Mouse (Mus musculus) liver, embryonic 13.5 days (tissue): Measurements from ENCODE around the gene Myo18b. TPM values are rescaled to one million over a fixed set of nuclear protein-coding genes. Genes with fewer than 3 reads are reported as not detected.

Experiments used
- ATAC-seq: fragments of 200-750 bp; cut with Nextera tagmentation; 2 replicates; pipeline ENCODE4 v1.8.0; 2017; ENCODE audit warnings: low read depth, mild to moderate bottlenecking, moderate number of reproducible peaks, moderate library complexity
- DNase-seq: peaks from one replicate; pipeline ENCODE4 v3.0.0; 2022
- H3K27ac ChIP-seq: fragments of 300-500 bp; sonication (generic); 2 replicates; pipeline ENCODE4 v1.5.1; 2015; ENCODE audit warnings: moderate library complexity, mild to moderate bottlenecking, inconsistent platforms
- H3K27me3 ChIP-seq: fragments of 300-500 bp; sonication (generic); 2 replicates; pipeline ENCODE4 v1.6.1; 2015; ENCODE audit warnings: mild to moderate bottlenecking, inconsistent platforms
- H3K36me3 ChIP-seq: fragments of 300-500 bp; sonication (generic); 2 replicates; pipeline ENCODE4 v1.6.1; 2015; ENCODE audit warnings: mild to moderate bottlenecking, inconsistent platforms
- H3K4me1 ChIP-seq: fragments of 300-500 bp; sonication (generic); replicated peaks from 2 replicates; pipeline ENCODE4 v1.6.1; 2015; ENCODE audit warnings: inconsistent platforms
- H3K4me2 ChIP-seq: fragments of 300-500 bp; sonication (generic); 2 replicates; pipeline ENCODE4 v1.6.1; 2015; ENCODE audit warnings: inconsistent platforms, mild to moderate bottlenecking, moderate library complexity
- H3K4me3 ChIP-seq: fragments of 300-500 bp; sonication (generic); replicated peaks from 2 replicates; pipeline ENCODE4 v1.5.1; 2015; ENCODE audit warnings: mild to moderate bottlenecking, inconsistent platforms
- H3K9ac ChIP-seq: fragments of 300-500 bp; sonication (generic); 2 replicates; pipeline ENCODE4 v1.6.1; 2015; ENCODE audit warnings: mild to moderate bottlenecking, inconsistent platforms
- H3K9me3 ChIP-seq: fragments of 300-500 bp; sonication (generic); replicated peaks from 2 replicates; pipeline ENCODE4 v1.6.1; 2016; ENCODE audit warnings: inconsistent platforms
- WGBS: fragments of 180-500 bp; shearing (Covaris S2); methylation state at CpG from one replicate; pipeline ENCODE4 v1.1.7; 2015; ENCODE audit not compliant: insufficient replicate concordance; 5-methylcytosine and 5-hydroxymethylcytosine counted together
- polyA plus RNA-seq: library from polyadenylated mRNA; unstranded; fragments of >200 nt; fragmentation: Nextera tagmentation; extraction: Ambion mirVana; gene quantifications from 2 replicates; pipeline ENCODE4 v1.2.1, GENCODE M21; 2015

The Myo18b gene
- polyA plus RNA-seq, 1 experiment from 2014 or later, result 0.07 TPM

DNA sequence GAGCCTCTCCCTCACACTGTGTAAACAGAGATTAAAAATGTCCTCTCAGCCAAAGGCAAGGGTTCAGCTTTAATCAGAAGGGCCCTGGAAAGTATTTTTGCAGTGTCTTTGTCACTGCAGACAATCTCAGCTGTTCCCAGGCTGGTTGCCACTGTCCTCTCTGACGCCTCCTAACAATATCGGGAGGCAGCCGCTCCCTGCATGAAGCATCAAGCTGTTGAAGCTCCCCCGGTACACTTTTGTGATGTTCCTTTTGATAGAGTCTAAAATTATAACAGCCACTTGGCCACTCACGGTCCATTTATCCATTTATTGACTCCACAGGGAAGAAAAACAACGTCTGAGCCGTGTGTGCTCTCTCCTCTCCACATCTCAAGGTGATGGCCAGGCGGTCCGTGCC is 153.0 kb downstream of the Myo18b start:
- Histone ChIP-seq H3K4me1 (no peaks in the 10 kb centered on the region), H3K27ac (no peak overlapping the region), H3K4me3 (no peak overlapping the region), H3K9me3 (peaks cover 18% of the 10 kb centered on the region; the same call in 1 of the 2 replicates), H3K27me3 (peaks cover 7% of the 10 kb centered on the region; the same call in 1 of the 2 replicates), H3K36me3 (no peaks in the 10 kb centered on the region), H3K9ac (no peak overlapping the region), H3K4me2 (no peak overlapping the region)
- ATAC-seq (no peak), DNase-seq (no peak)
- WGBS, result 67% methylated on average over 9 of the region's 9 CpGs

DNA sequence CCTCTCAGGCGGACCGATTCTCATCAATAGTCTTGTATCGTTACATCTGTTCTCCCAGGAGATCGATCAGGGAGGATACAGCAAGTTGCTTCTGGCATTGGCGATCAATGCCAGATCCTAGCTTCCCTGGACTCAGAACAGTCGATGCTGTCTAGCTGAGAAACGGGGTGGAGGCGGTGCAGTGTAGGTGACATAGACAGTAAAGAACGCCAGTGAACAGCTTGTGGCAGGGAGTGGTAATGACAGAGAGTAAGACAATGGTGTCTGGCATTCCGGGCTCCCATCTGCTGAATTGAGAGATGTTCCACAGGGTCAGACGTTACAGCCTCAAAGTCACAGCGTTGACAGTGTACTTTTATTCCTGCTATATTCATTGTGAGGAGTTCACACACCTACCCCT is 155.5 kb downstream of the Myo18b start:
- 74% methylated on average over 12 of the region's 12 CpGs for WGBS
- H3K4me3 ChIP-seq, result no peak overlapping the region
- no peaks in the 10 kb centered on the region for H3K27me3 ChIP-seq
- no peak overlapping the region for H3K27ac ChIP-seq
- peaks cover 10% of the 10 kb centered on the region; the same call in 1 of the 2 replicates for H3K9me3 ChIP-seq
- no peaks in the 10 kb centered on the region for H3K4me1 ChIP-seq
- no peak for DNase-seq
- no peak overlapping the region for H3K4me2 ChIP-seq
- no peak for ATAC-seq
- H3K36me3 ChIP-seq, result no peaks in the 10 kb centered on the region
- no peak overlapping the region for H3K9ac ChIP-seq

DNA sequence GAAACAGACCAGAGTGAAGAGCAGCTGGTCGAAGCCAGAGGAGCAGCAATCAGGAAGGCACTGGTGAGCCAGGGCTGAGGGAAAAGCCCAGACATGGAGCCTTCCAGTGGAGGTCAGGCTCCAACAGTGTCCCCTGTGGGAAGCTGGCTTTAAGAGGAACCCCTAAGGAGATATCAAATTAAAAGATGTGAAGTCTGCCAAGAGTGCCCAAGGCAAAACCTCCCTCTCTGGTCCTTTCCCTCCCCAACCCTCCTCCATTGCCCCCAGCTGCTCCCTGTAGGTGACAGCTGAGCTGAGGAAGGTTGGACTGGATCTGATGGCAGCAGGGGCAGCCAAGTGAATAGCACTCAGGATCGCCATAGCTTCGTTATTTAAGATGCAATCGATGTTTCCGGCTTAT is 161.1 kb downstream of the Myo18b start:
- Histone ChIP-seq H3K4me3 (no peak overlapping the region), H3K27me3 (no peaks in the 10 kb centered on the region), H3K4me1 (no peaks in the 10 kb centered on the region), H3K4me2 (no peak overlapping the region), H3K36me3 (no peaks in the 10 kb centered on the region), H3K9ac (no peak overlapping the region), H3K27ac (no peak overlapping the region), H3K9me3 (no peaks in the 10 kb centered on the region)
- ATAC-seq (no peak), DNase-seq (no peak)
- 65% methylated on average over 5 of the region's 5 CpGs for WGBS

DNA sequence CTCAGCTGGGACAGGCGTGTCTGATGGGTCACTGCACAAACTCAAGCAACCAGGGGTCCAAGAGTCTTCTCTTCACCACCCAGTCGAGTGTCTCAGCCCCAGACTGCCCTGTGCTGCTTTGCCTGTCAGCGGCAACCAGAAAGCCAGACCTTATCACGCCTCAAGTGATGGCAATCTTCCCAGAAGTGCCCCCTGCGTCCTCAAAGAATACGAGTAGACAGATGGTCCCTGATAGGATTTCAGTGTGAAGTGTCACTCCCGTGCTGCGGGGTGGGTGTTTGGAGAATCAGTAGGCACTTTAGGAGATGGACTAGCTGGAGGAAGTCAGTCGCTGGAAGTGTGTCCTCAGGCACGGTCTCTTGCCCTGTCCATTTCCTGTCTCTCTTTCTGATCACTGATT is 165.6 kb downstream of the Myo18b start:
- H3K9ac ChIP-seq, result no peak overlapping the region
- ATAC-seq, result no peak
- no peaks in the 10 kb centered on the region for H3K36me3 ChIP-seq
- no peak overlapping the region for H3K27ac ChIP-seq
- H3K4me1 ChIP-seq, result no peaks in the 10 kb centered on the region
- H3K4me3 ChIP-seq, result no peak overlapping the region
- H3K27me3 ChIP-seq, result no peaks in the 10 kb centered on the region
- no peaks in the 10 kb centered on the region for H3K9me3 ChIP-seq
- H3K4me2 ChIP-seq, result no peak overlapping the region
- 34% methylated on average over 10 of the region's 10 CpGs for WGBS
- DNase-seq, result no peak

DNA sequence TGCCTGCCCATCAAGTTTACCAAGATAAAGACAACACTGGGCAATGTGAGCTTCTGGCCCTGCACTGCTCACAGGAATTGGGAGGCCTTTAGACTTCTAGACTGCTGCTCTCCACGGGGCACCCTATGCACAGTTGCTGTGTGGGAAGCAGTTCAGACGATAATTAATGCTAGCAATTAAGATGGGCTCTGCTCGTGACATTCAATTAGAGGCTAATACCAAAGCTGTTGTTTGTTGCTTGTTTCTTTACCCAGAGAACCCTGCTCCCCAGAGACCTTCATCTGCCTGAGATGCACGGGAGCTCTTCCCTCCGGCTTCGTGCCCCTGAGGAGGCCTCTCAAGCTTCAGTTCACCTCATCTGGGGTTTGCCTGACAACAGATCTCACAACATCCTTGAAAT is 167.7 kb downstream of the Myo18b start:
- Histone ChIP-seq H3K4me1 (no peaks in the 10 kb centered on the region), H3K4me2 (no peak overlapping the region), H3K27me3 (no peaks in the 10 kb centered on the region), H3K36me3 (no peaks in the 10 kb centered on the region), H3K9me3 (no peaks in the 10 kb centered on the region; the same call in 1 of the 2 replicates), H3K27ac (no peak overlapping the region), H3K9ac (no peak overlapping the region), H3K4me3 (no peak overlapping the region)
- ATAC-seq, result no peak
- 58% methylated on average over 6 of the region's 6 CpGs for WGBS
- DNase-seq, result no peak

DNA sequence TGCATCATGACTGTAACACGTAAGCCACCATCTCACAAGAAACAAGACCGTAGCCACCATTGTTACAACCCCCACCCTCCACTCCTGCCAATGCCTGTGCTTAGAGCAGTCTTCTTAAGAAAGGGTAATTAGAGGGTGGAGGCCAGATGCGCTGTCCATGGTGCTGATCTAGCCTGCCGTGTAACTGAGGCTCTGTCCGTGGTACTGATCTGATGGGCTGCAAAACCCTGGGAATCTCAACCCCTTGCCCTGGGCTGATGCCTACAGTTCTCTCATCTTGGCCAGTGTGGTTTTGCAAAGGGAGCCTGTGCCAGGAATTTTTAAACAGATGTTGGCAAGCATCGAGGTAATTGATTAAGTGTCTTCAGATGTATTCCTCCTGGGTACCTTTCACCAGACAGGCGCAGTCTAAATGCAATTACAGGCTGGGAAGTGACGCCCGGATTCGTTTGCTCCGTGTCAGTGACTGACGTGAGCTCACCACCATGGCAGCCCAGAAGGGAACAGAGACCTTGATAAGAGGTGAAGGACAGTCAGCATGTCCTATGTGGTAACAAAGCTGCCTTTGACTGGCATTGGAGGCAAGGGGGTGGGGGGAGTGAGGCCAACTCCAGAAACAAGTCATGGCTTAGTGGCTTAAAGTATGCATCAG is 177.4 kb downstream of the Myo18b start:
- DNase-seq (peak; percentile 10), ATAC-seq (no peak)
- Histone ChIP-seq H3K4me2 (no peak overlapping the region), H3K9me3 (no peaks in the 10 kb centered on the region), H3K9ac (no peak overlapping the region), H3K27me3 (no peaks in the 10 kb centered on the region), H3K4me1 (no peaks in the 10 kb centered on the region), H3K27ac (no peak overlapping the region), H3K36me3 (no peaks in the 10 kb centered on the region), H3K4me3 (no peak overlapping the region)
- WGBS, result 40% methylated on average over 12 of the region's 12 CpGs

DNA sequence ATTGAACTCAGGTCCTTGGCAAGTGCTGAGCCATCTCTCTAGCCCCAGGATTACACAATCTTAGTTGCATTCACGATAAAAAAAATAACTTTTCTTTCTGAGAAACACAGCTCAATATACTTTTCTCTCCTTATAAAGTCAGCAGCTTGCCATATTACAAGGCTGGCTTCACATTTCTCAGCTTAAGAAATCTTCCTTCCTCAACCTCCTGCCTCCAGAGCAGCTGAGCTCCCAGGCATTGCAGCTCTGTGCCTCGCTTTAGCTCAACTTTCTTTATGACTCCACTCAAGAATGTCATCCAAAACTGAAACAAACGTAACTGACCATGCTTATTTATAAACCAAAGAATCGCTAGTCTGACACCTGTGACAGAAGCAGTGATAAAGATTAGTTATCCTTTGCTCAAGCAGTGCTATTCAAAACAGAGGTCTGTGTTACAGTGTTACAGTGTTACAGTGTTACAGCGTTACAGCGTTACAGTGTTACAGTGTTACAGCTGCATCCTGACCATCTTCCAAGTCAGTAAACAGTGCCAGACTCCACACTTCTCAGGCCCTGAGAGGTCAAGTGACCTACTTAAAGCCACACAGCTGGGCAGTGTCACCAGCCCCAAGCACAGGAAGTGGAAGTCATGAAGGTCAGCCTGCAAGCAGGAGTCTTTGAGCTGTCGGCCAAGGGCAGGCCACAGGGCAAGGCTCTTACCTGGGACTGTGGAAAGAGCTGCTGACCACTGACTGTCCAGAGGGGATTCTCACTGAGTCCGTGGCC is 181.3 kb downstream of the Myo18b start:
- DNase-seq (no peak), ATAC-seq (no peak)
- no peaks in the 10 kb centered on the region for H3K27me3 ChIP-seq
- 49% methylated on average over 8 of the region's 8 CpGs for WGBS
- no peaks in the 10 kb centered on the region for H3K4me1 ChIP-seq
- no peaks in the 10 kb centered on the region for H3K36me3 ChIP-seq
- no peak overlapping the region for H3K27ac ChIP-seq
- H3K4me2 ChIP-seq, result no peak overlapping the region
- H3K9me3 ChIP-seq, result no peaks in the 10 kb centered on the region
- no peak overlapping the region for H3K4me3 ChIP-seq
- H3K9ac ChIP-seq, result no peak overlapping the region

DNA sequence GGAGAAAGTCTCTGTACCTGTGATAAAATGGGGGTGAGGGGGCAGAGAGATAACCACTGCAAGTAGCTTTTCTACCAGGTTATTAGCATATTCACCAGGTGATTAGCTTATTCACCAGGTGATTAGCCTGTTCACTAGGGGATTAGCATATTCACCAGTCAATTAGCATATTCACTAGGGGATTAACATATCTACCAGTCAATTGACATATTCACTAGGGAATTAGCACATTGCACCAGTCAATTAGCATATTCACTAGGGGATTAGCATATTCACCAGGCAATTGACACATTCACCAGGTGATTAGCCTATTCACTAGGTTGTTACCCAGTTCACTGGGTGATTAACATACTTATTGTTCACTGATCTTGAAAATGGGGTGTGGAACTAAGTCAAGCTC is 186.3 kb downstream of the Myo18b start:
- DNase-seq (no peak), ATAC-seq (no peak)
- Histone ChIP-seq H3K9ac (no peak overlapping the region), H3K9me3 (no peaks in the 10 kb centered on the region), H3K27me3 (no peaks in the 10 kb centered on the region), H3K27ac (no peak overlapping the region), H3K4me3 (no peak overlapping the region), H3K36me3 (no peaks in the 10 kb centered on the region), H3K4me1 (no peaks in the 10 kb centered on the region), H3K4me2 (no peak overlapping the region)

DNA sequence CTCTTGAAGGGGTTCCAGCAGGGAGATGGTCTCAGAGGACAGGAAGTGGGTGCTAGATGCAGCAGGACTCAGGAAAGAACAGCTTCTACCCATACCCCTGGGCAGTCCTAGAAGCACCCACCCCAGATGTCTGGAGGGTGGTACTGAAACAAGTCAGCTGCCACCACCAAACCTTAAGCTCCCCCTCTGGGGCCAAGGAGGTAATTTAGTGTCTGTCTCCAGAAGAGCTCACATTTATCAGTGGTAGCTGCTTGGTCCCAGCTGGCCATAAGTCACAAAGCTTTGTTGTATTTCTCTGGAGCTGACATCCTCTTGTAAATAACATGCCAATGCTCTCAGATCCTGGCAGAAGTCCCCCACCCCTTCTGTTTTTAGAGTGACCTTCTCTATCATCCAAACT is 187.7 kb downstream of the Myo18b start:
- DNase-seq (no peak), ATAC-seq (no peak)
- H3K27ac ChIP-seq, result no peak overlapping the region
- H3K4me3 ChIP-seq, result no peak overlapping the region
- H3K4me2 ChIP-seq, result no peak overlapping the region
- no peaks in the 10 kb centered on the region for H3K4me1 ChIP-seq
- H3K36me3 ChIP-seq, result no peaks in the 10 kb centered on the region
- H3K27me3 ChIP-seq, result no peaks in the 10 kb centered on the region
- no peaks in the 10 kb centered on the region for H3K9me3 ChIP-seq
- H3K9ac ChIP-seq, result no peak overlapping the region

DNA sequence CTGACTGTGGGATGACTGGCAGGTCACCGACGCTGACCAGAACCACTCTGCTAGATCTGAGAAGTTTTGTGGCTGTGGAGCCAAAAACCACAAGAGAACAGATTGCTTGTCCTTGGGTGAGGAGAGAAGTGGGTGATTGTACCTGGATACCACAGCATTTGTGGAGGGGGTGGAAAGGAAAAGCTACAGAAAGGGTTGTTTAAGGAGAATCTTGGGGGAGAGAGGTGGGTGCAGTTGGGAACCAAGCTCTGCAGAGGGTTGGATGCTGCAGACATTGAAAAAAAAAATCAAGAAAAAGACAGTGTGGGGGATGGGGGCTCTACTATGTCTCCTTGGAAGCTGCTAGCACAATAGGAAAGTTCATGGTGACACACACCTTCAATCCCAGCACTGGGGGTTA is 188.7 kb downstream of the Myo18b start:
- Histone ChIP-seq H3K4me3 (no peak overlapping the region), H3K36me3 (no peaks in the 10 kb centered on the region), H3K27ac (no peak overlapping the region), H3K9ac (no peak overlapping the region), H3K9me3 (no peaks in the 10 kb centered on the region), H3K4me2 (no peak overlapping the region), H3K27me3 (no peaks in the 10 kb centered on the region), H3K4me1 (no peaks in the 10 kb centered on the region)
- no peak for DNase-seq
- ATAC-seq, result no peak
- WGBS, result 54% methylated on average over 2 of the region's 2 CpGs

DNA sequence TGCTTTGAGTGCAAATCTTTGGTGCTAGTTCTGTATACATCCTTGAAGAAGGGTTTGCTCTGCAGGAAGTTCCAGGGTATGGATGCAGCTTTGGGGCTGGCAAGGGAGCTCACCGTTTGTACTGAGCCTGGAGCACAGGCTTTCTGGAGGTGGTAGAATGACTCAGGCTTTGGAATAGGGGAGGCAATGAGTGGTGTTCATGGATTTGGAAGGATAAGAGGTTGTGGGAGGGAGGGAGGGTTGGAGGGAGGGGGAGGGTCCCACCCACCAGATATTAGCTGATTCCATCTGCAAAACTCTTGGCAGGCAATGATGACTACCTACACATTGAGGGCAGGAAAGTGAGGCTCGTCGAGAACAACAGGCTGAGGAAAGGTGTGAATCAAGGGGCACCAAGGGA is 195.4 kb downstream of the Myo18b start:
- Histone ChIP-seq H3K9ac (no peak overlapping the region), H3K4me3 (no peak overlapping the region), H3K36me3 (no peaks in the 10 kb centered on the region), H3K27me3 (no peaks in the 10 kb centered on the region), H3K4me2 (no peak overlapping the region), H3K4me1 (no peaks in the 10 kb centered on the region), H3K9me3 (no peaks in the 10 kb centered on the region), H3K27ac (no peak overlapping the region)
- DNase-seq (no peak), ATAC-seq (no peak)
- 44% methylated on average over 3 of the region's 3 CpGs for WGBS

DNA sequence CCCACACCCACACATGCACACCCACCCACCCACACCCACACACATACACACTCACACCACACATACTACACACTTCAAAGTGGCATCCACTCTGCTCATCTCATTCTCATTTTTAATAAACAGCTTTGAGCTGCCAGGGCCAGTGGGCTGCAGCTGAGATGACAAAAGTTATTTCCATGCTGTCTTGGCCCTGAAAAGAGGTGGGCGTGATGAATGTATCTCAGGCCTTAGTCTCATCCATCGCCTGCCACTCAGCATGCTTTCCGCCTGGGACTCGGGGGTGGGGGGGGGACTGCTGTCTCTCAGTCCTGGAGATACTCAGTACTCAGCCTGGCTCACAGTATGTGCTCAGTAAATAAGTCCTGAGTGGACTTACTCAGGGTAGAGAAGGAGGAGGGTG is 199.5 kb downstream of the Myo18b start:
- DNase-seq (no peak), ATAC-seq (no peak)
- H3K36me3 ChIP-seq, result no peaks in the 10 kb centered on the region
- H3K4me1 ChIP-seq, result no peaks in the 10 kb centered on the region
- no peak overlapping the region for H3K9ac ChIP-seq
- WGBS, result 74% methylated on average over 4 of the region's 4 CpGs
- no peak overlapping the region for H3K4me3 ChIP-seq
- no peaks in the 10 kb centered on the region for H3K27me3 ChIP-seq
- no peak overlapping the region for H3K27ac ChIP-seq
- peaks cover 5% of the 10 kb centered on the region; the same call in 1 of the 2 replicates for H3K9me3 ChIP-seq
- H3K4me2 ChIP-seq, result no peak overlapping the region
